Mouse (Mus musculus) heart, postnatal 0 days (tissue): ENCODE results near the gene Wdr38. TPM values are rescaled to one million over a fixed set of nuclear protein-coding genes. Genes with fewer than 3 reads are reported as not detected.

Experiments used
- ATAC-seq: fragments of 200-750 bp; cut with Nextera tagmentation; 2 replicates; pipeline ENCODE4 v1.8.0; 2017; ENCODE audit warnings: low read depth, moderate number of reproducible peaks, moderate library complexity; ENCODE audit not compliant: insufficient read depth
- DNase-seq: peaks from one replicate; pipeline ENCODE4 v3.0.0-alpha.2; 2016; ENCODE audit warnings: low spot score
- H3K27ac ChIP-seq: fragments of 300-500 bp; sonication (generic); 2 replicates; pipeline ENCODE4 v1.5.1; 2014; ENCODE audit warnings: low read depth, mild to moderate bottlenecking
- H3K27me3 ChIP-seq: fragments of 300-500 bp; sonication (generic); 2 replicates; pipeline ENCODE4 v1.6.1; 2014; ENCODE audit warnings: low read length, mixed read lengths; ENCODE audit not compliant: control insufficient read depth, insufficient read depth
- H3K36me3 ChIP-seq: fragments of 300-500 bp; sonication (generic); replicated peaks from 2 replicates; pipeline ENCODE4 v1.6.1; 2014; ENCODE audit warnings: low read length, mixed read lengths; ENCODE audit not compliant: control insufficient read depth, insufficient read depth
- H3K4me1 ChIP-seq: fragments of 300-500 bp; sonication (generic); 2 replicates; pipeline ENCODE4 v1.6.1; 2014; ENCODE audit warnings: antibody characterized with exemption; ENCODE audit not compliant: control insufficient read depth, insufficient read depth
- H3K4me2 ChIP-seq: fragments of 300-500 bp; sonication (generic); 2 replicates; pipeline ENCODE4 v1.6.1; 2014; ENCODE audit warnings: low read depth, mild to moderate bottlenecking, low read length, moderate library complexity
- H3K4me3 ChIP-seq: fragments of 300-500 bp; sonication (generic); 2 replicates; pipeline ENCODE4 v1.5.1; 2014; ENCODE audit warnings: low read depth, low read length
- H3K9ac ChIP-seq: fragments of 300-500 bp; sonication (generic); replicated peaks from 2 replicates; pipeline ENCODE4 v1.6.1; 2014; ENCODE audit warnings: low read depth, low read length, mixed read lengths
- H3K9me3 ChIP-seq: fragments of 300-500 bp; sonication (generic); replicated peaks from 2 replicates; pipeline ENCODE4 v1.6.1; 2016; ENCODE audit warnings: low read length; ENCODE audit not compliant: control insufficient read depth
- CTCF ChIP-seq: IDR thresholded peaks from 2 replicates; pipeline ENCODE4 v1.5.1; 2016; ENCODE audit warnings: antibody characterized with exemption, control low read depth, low read depth
- EP300 ChIP-seq: IDR thresholded peaks from 2 replicates; pipeline ENCODE4 v1.6.1; 2016; ENCODE audit warnings: antibody characterized with exemption, low read depth
- WGBS: fragments of 180-500 bp; shearing (Covaris S2); extraction: QIAGEN DNeasy Blood & Tissue Kit; methylation state at CpG from one replicate; pipeline ENCODE4 v1.1.7; 2014; 5-methylcytosine and 5-hydroxymethylcytosine counted together
- polyA plus RNA-seq: library from polyadenylated mRNA; unstranded; fragments of >200 nt; fragmentation: Nextera tagmentation; extraction: Ambion mirVana; gene quantifications from 2 replicates; pipeline ENCODE4 v1.2.1, GENCODE M21; 2015
- total RNA-seq: library from RNA; depleted of rRNA; stranded (reverse); fragments of >200 nt; gene quantifications from 2 replicates; pipeline ENCODE4 v1.2.3, GENCODE M21; 2014; ENCODE audit warnings: low replicate concordance

The Wdr38 gene
- total and polyA plus RNA-seq, 2 experiments from 2014 or later, result 0.83 TPM; not detected in 1

GRCm38 (mm10) chr2:38974171-38974570 lies 23.1 kb upstream of the Wdr38 start:
- no peak for ATAC-seq
- 40% methylated on average over 2 of the region's 2 CpGs for WGBS

GRCm38 (mm10) chr2:38975181-38975580 lies 22.1 kb upstream of the Wdr38 start:
- ATAC-seq (no peak), DNase-seq (no peak)
- Histone ChIP-seq H3K9ac (no peak overlapping the region), H3K4me3 (no peak overlapping the region), H3K27me3 (0 out of 2 replicates have a peak, but pooled peaks cover 3% of the 10 kb centered on the region), H3K36me3 (no peaks in the 10 kb centered on the region), H3K4me2 (no peak overlapping the region), H3K4me1 (no peaks in the 10 kb centered on the region), H3K9me3 (no peaks in the 10 kb centered on the region), H3K27ac (no peak overlapping the region)
- TF ChIP-seq CTCF (no peak), EP300 (no peak)
- 75% methylated on average over 3 of the region's 3 CpGs for WGBS

More at GRCm38 (mm10) chr2:38974171-38974570, 23.1 kb upstream of the Wdr38 start:
- H3K9ac ChIP-seq, result no peak overlapping the region
- H3K4me1 ChIP-seq, result no peaks in the 10 kb centered on the region
- no peak overlapping the region for H3K4me2 ChIP-seq
- TF ChIP-seq EP300, result no peak
- no peak for TF ChIP-seq CTCF
- H3K4me3 ChIP-seq, result no peak overlapping the region
- no peak for DNase-seq
- H3K27me3 ChIP-seq, result 0 out of 2 replicates have a peak, but pooled peaks cover 3% of the 10 kb centered on the region
- no peaks in the 10 kb centered on the region for H3K36me3 ChIP-seq
- H3K27ac ChIP-seq, result no peak overlapping the region
- H3K9me3 ChIP-seq, result no peaks in the 10 kb centered on the region

GRCm38 (mm10) chr2:38975941-38976805 lies 21.1 kb upstream of the Wdr38 start:
- 0 out of 2 replicates have a peak, but pooled peaks cover 3% of the 10 kb centered on the region for H3K27me3 ChIP-seq
- no peak for TF ChIP-seq EP300
- no peak for TF ChIP-seq CTCF
- no peaks in the 10 kb centered on the region for H3K9me3 ChIP-seq
- no peaks in the 10 kb centered on the region for H3K4me1 ChIP-seq
- no peak overlapping the region for H3K4me2 ChIP-seq
- H3K36me3 ChIP-seq, result no peaks in the 10 kb centered on the region
- no peak overlapping the region for H3K4me3 ChIP-seq
- no peak for DNase-seq
- no peak overlapping the region for H3K9ac ChIP-seq
- no peak for ATAC-seq
- WGBS, result 69% methylated on average over 20 of the region's 21 CpGs
- H3K27ac ChIP-seq, result no peak overlapping the region

- Histone ChIP-seq H3K9ac (no peak overlapping the region), H3K4me3 (no peak overlapping the region), H3K27me3 (0 out of 2 replicates have a peak, but pooled peaks cover 3% of the 10 kb centered on the region), H3K36me3 (no peaks in the 10 kb centered on the region), H3K9me3 (no peaks in the 10 kb centered on the region), H3K4me2 (no peak overlapping the region), H3K4me1 (no peaks in the 10 kb centered on the region), H3K27ac (no peak overlapping the region)
- TF ChIP-seq CTCF (no peak), EP300 (no peak)
- WGBS, result 50% methylated on average over 4 of the region's 4 CpGs
- DNase-seq (no peak), ATAC-seq (no peak)
Observed at GRCm38 (mm10) chr2:38977837-38978236, 19.4 kb upstream of the Wdr38 start.

- H3K4me3 ChIP-seq, result no peak overlapping the region
- no peak overlapping the region for H3K9ac ChIP-seq
- H3K9me3 ChIP-seq, result no peaks in the 10 kb centered on the region
- no peaks in the 10 kb centered on the region for H3K27me3 ChIP-seq
- ATAC-seq (no peak), DNase-seq (no peak)
- H3K4me1 ChIP-seq, result no peaks in the 10 kb centered on the region
- H3K27ac ChIP-seq, result no peak overlapping the region
- TF ChIP-seq EP300, result no peak
- peak; percentile 23; the same call in 1 of the 2 replicates for TF ChIP-seq CTCF
- no peaks in the 10 kb centered on the region for H3K36me3 ChIP-seq
- no peak overlapping the region for H3K4me2 ChIP-seq
- WGBS, result 98% methylated on average over 2 of the region's 2 CpGs
Observed at GRCm38 (mm10) chr2:38983456-38983855, 13.8 kb upstream of the Wdr38 start.
